Mouse (Mus musculus) liver (tissue): ENCODE results near the gene Prkaa2.
A peak's percentile ranks its signal among the peaks of the same experiment; 100 is the strongest.

ENCODE experiments used
- DNase-seq: peaks from one replicate; pipeline ENCODE4 v3.0.0-alpha.2; 2020; ENCODE audit warnings: mixed read lengths

The Prkaa2 gene

GRCm38 (mm10) chr4:105108641-105109198, 970 bp downstream of the Prkaa2 start:
- DNase-seq = no peak

- DNase-seq = no peak
Observed at GRCm38 (mm10) chr4:105107943-105108640, 1.6 kb downstream of the Prkaa2 start.

GRCm38 (mm10) chr4:105104099-105104872, 5.4 kb downstream of the Prkaa2 start:
- DNase-seq = no peak

GRCm38 (mm10) chr4:105101337-105101688, 8.4 kb downstream of the Prkaa2 start:
- no peak for DNase-seq

- DNase-seq = no peak
Observed at GRCm38 (mm10) chr4:105100508-105101336, 9.0 kb downstream of the Prkaa2 start.

GRCm38 (mm10) chr4:105098660-105099059, 11.0 kb downstream of the Prkaa2 start:
- DNase-seq = no peak

GRCm38 (mm10) chr4:105098158-105098557, 11.5 kb downstream of the Prkaa2 start:
- DNase-seq = no peak

GRCm38 (mm10) chr4:105095316-105095715, 14.4 kb downstream of the Prkaa2 start:
- DNase-seq = no peak

- no peak for DNase-seq
Observed at GRCm38 (mm10) chr4:105093951-105094350, 15.7 kb downstream of the Prkaa2 start.

- no peak for DNase-seq
Observed at GRCm38 (mm10) chr4:105090417-105090816, 19.3 kb downstream of the Prkaa2 start.

GRCm38 (mm10) chr4:105089386-105089785, 20.3 kb downstream of the Prkaa2 start:
- no peak for DNase-seq

- DNase-seq = no peak
Observed at GRCm38 (mm10) chr4:105088671-105089070, 21.0 kb downstream of the Prkaa2 start.

- DNase-seq = no peak
Observed at GRCm38 (mm10) chr4:105076152-105076551, 33.5 kb downstream of the Prkaa2 start.

GRCm38 (mm10) chr4:105071761-105072427, 37.8 kb downstream of the Prkaa2 start:
- no peak for DNase-seq

- peak; percentile 54 for DNase-seq
Observed at GRCm38 (mm10) chr4:105070982-105071381, 38.7 kb downstream of the Prkaa2 start.

GRCm38 (mm10) chr4:105051291-105051690, 58.4 kb downstream of the Prkaa2 start:
- DNase-seq = no peak

- no peak for DNase-seq
Observed at GRCm38 (mm10) chr4:105050041-105050440, 59.6 kb downstream of the Prkaa2 start.

GRCm38 (mm10) chr4:105034259-105034658, 75.4 kb downstream of the Prkaa2 start:
- no peak for DNase-seq

GRCm38 (mm10) chr4:105033153-105033552, 76.5 kb downstream of the Prkaa2 start:
- DNase-seq = no peak

GRCm38 (mm10) chr4:105031104-105031503, 78.6 kb downstream of the Prkaa2 start:
- no peak for DNase-seq

- DNase-seq = no peak
Observed at GRCm38 (mm10) chr4:105027278-105027677, 82.4 kb downstream of the Prkaa2 start.

GRCm38 (mm10) chr4:105016006-105016613, 93.6 kb downstream of the Prkaa2 start:
- DNase-seq = no peak
